Mouse (Mus musculus): ENCODE measurements around the gene Gcn1l1. TPM values are rescaled to one million over a fixed set of nuclear protein-coding genes. Genes with fewer than 3 reads are reported as not detected.

Gcn1l1 gene
- total and polyA plus RNA-seq, 3 experiments: 18.2 to 81.9 (median 62.9) TPM

- no peak for DNase-seq (ENCODE audit: extremely low read depth)
- in situ Hi-C loops (cut with MboI; ENCODE audit: low pct_ligation_motif_present, low pct_unique_long_range_greater_than_20kb, low sequenced_read_pairs): no loop called here
- H3K4me1 ChIP-seq (ENCODE audit: control insufficient read depth in 1 of 2, insufficient read depth in 2 of 2): peaks cover 25 to 88% of the 10 kb centered on the region in 2 experiments
- H3K4me3 ChIP-seq (replicated peaks in 1 of 3; ENCODE audit: low read depth in 2 of 3, low read length in 2 of 3, poor library complexity in 1 of 3): no peak overlapping the region
- H3K9ac ChIP-seq (ENCODE audit: insufficient read depth, low read depth): no peak overlapping the region
- no peaks in the 10 kb centered on the region for H3K79me2 ChIP-seq (replicated peaks; ENCODE audit: control insufficient read depth, extremely low read depth, insufficient read depth, poor library complexity, severe bottlenecking)
- no peaks in the 10 kb centered on the region for H3K27me3 ChIP-seq (replicated peaks)
- peaks cover 36 to 72% of the 10 kb centered on the region in 2 experiments for H3K36me3 ChIP-seq (replicated peaks in 1 of 2; ENCODE audit: control insufficient read depth in 1 of 2, insufficient read depth in 1 of 2, low read length in 1 of 2)
- no peaks in the 10 kb centered on the region for H3K9me3 ChIP-seq (replicated peaks; ENCODE audit: low read length)
- TF ChIP-seq MYC (IDR thresholded peaks at IDR 0.05; ENCODE audit: low read depth, low read length) (no peak), CHD2 (IDR thresholded peaks at IDR 0.05; ENCODE audit: low read length) (no peak), ZC3H11A (IDR thresholded peaks at IDR 0.05; ENCODE audit: low read depth, low read length) (no peak), CHD1 (IDR thresholded peaks at IDR 0.05; ENCODE audit: low read depth, low read length) (no peak), MAX (IDR thresholded peaks at IDR 0.05; ENCODE audit: low read length) (no peak), UBTF (IDR thresholded peaks at IDR 0.05; ENCODE audit: low read depth, low read length) (no peak), HCFC1 (IDR thresholded peaks at IDR 0.05; ENCODE audit: low read depth, low read length) (no peak), MXI1 (IDR thresholded peaks at IDR 0.05; ENCODE audit: low read depth, low read length) (no peak), USF1 (IDR thresholded peaks at IDR 0.05; ENCODE audit: low read depth, low read length) (no peak), IRF4 (IDR thresholded peaks at IDR 0.05; ENCODE audit: low read depth, low read length) (no peak), ELF1 (IDR thresholded peaks at IDR 0.05; ENCODE audit: low read depth, low read length) (no peak), USF2 (conservative IDR thresholded peaks at IDR 0.05; ENCODE audit: low read depth, low read length) (no peak), E2F4 (IDR thresholded peaks at IDR 0.05; ENCODE audit: insufficient replicate concordance, low read depth, low read length) (no peak), ETS1 (conservative IDR thresholded peaks at IDR 0.05; ENCODE audit: low read depth, low read length) (no peak), ZNF384 (IDR thresholded peaks at IDR 0.05; ENCODE audit: low read depth, low read length) (no peak)
- H3K4me2 ChIP-seq (ENCODE audit: insufficient read depth, low read depth, poor library complexity, severe bottlenecking): no peak overlapping the region
- H3K27ac ChIP-seq (ENCODE audit: insufficient read depth, low read depth): no peak overlapping the region
- dilution Hi-C loops (cut with MboI; ENCODE audit: extremely low pct_ligation_motif_present, extremely low pct_unique_long_range_greater_than_20kb, low sequenced_read_pairs): no loop called here
Measured at GRCm38 (mm10) chr5:115547421-115547820, 17.6 kb upstream of the Gcn1l1 start.

- Histone ChIP-seq H3K79me2 (replicated peaks; ENCODE audit: control insufficient read depth, extremely low read depth, insufficient read depth, poor library complexity, severe bottlenecking) (no peaks in the 10 kb centered on the region), H3K27me3 (replicated peaks) (no peaks in the 10 kb centered on the region), H3K36me3 (replicated peaks in 1 of 2; ENCODE audit: control insufficient read depth in 1 of 2, insufficient read depth in 1 of 2, low read length in 1 of 2) (peaks cover 48 to 83% of the 10 kb centered on the region in 2 experiments), H3K4me2 (ENCODE audit: insufficient read depth, low read depth, poor library complexity, severe bottlenecking) (no peak overlapping the region), H3K4me1 (ENCODE audit: control insufficient read depth in 1 of 2, insufficient read depth in 2 of 2) (peaks cover 20 to 75% of the 10 kb centered on the region in 2 experiments), H3K27ac (ENCODE audit: insufficient read depth, low read depth) (no peak overlapping the region), H3K4me3 (replicated peaks in 1 of 3; ENCODE audit: low read depth in 2 of 3, low read length in 2 of 3, poor library complexity in 1 of 3) (no peak overlapping the region), H3K9ac (ENCODE audit: insufficient read depth, low read depth) (no peak overlapping the region), H3K9me3 (replicated peaks; ENCODE audit: low read length) (no peaks in the 10 kb centered on the region)
- in situ Hi-C loops (cut with MboI; ENCODE audit: low pct_ligation_motif_present, low pct_unique_long_range_greater_than_20kb, low sequenced_read_pairs) (no loop called here), dilution Hi-C loops (cut with MboI; ENCODE audit: extremely low pct_ligation_motif_present, extremely low pct_unique_long_range_greater_than_20kb, low sequenced_read_pairs) (no loop called here)
- TF ChIP-seq ZMIZ1 (IDR thresholded peaks at IDR 0.05; ENCODE audit: low read depth, low read length) (no peak), MXI1 (IDR thresholded peaks at IDR 0.05; ENCODE audit: low read depth, low read length) (no peak), HCFC1 (IDR thresholded peaks at IDR 0.05; ENCODE audit: low read depth, low read length) (no peak), CHD1 (IDR thresholded peaks at IDR 0.05; ENCODE audit: low read depth, low read length) (no peak), MAFK (IDR thresholded peaks at IDR 0.05; ENCODE audit: insufficient replicate concordance, low read length) (no peak), RAD21 (IDR thresholded peaks at IDR 0.05; ENCODE audit: low read depth, low read length) (no peak), MAZ (IDR thresholded peaks at IDR 0.05; ENCODE audit: low read depth, low read length) (no peak)
- DNase-seq (ENCODE audit: extremely low read depth): no peak
Measured at GRCm38 (mm10) chr5:115548501-115549285, 16.4 kb upstream of the Gcn1l1 start.
